Mouse (Mus musculus): ENCODE measurements around the gene Rfc4.
"Not testable (repeated sequence)": the region's sequence is repeated elsewhere in the genome, so short reads cannot be mapped to it uniquely, and the experiment has no call there.

The Rfc4 gene

GRCm38 (mm10) chr16:23100099-23100575 lies 27.4 kb downstream of the Rfc4 start:
- no peak for DNase-seq

- no peak for DNase-seq
Observed at GRCm38 (mm10) chr16:23099632-23100031, 27.9 kb downstream of the Rfc4 start.

- DNase-seq = not testable (repeated sequence)
Observed at GRCm38 (mm10) chr16:23098105-23098452, 29.5 kb downstream of the Rfc4 start.

- DNase-seq = not testable (repeated sequence)
Observed at GRCm38 (mm10) chr16:23097290-23098104, 30.0 kb downstream of the Rfc4 start.

- DNase-seq = not testable (repeated sequence)
Observed at GRCm38 (mm10) chr16:23096886-23097285, 30.7 kb downstream of the Rfc4 start.

GRCm38 (mm10) chr16:23095581-23095980 lies 32.0 kb downstream of the Rfc4 start:
- DNase-seq = not testable (repeated sequence)

- no peak for DNase-seq
Observed at GRCm38 (mm10) chr16:23094136-23094535, 33.4 kb downstream of the Rfc4 start.

GRCm38 (mm10) chr16:23093321-23093953 lies 34.1 kb downstream of the Rfc4 start:
- no peak for DNase-seq

- not testable (repeated sequence) for DNase-seq
Observed at GRCm38 (mm10) chr16:23091345-23091744, 36.2 kb downstream of the Rfc4 start.

- DNase-seq = not testable (repeated sequence)
Observed at GRCm38 (mm10) chr16:23088491-23088890, 39.0 kb downstream of the Rfc4 start.

GRCm38 (mm10) chr16:23087712-23088111 lies 39.8 kb downstream of the Rfc4 start:
- not testable (repeated sequence) for DNase-seq

GRCm38 (mm10) chr16:23087159-23087558 lies 40.4 kb downstream of the Rfc4 start:
- DNase-seq = not testable (repeated sequence)

GRCm38 (mm10) chr16:23077516-23077915 lies 50.0 kb downstream of the Rfc4 start:
- DNase-seq = not testable (repeated sequence)
